Mouse (Mus musculus): ENCODE data around the gene Ralgapb. TPM values are rescaled to one million over a fixed set of nuclear protein-coding genes. Genes with fewer than 3 reads are reported as not detected.

Ralgapb gene
- 14.3 and 15.0 TPM in 2 replicates for polyA plus RNA-seq (2015; fragmentation: Nextera tagmentation; extraction: Ambion mirVana)

DNA sequence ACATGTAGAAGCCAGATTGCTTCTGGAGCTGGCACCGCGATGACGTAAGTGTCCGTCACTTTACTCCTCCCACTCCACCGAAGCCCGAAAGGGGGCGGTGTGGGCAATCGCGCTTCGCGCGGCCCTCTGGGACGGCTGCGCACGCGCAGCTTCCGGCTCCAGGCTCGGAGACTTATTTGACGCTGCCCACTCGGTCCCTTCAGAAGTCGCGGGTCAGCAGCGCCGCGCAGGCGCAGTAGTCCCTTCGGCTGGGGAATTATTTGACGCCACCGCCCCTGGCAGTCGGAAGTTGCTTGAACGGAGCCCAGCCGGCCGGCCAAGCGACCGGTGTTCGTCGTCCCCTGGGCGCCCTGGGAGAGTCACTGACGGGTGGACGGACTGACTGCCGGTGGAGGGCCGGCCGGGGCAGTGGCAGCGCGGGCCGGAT lies at the start of gene Ralgapb:
Ralgapb (plus strand) TSS at position 254 of the 427 bp plus-strand sequence.
- peak within 1 kb of the TSS; percentile 86 for H3K9ac ChIP-seq
- H3K27ac ChIP-seq: peak within 1 kb of the TSS; percentile 82
- H3K4me3 ChIP-seq (replicated peaks): peak within 1 kb of the TSS; percentile 87
- no peaks in the 10 kb centered on the region for H3K27me3 ChIP-seq (replicated peaks)
- H3K36me3 ChIP-seq: no peaks in the 10 kb centered on the region
- peaks cover 6% of the 10 kb centered on the region; the same call in 1 of the 2 replicates for H3K4me1 ChIP-seq (replicated peaks)
- ATAC-seq: peak; percentile 92
- H3K4me2 ChIP-seq (replicated peaks): peak within 1 kb of the TSS; percentile 71
- under 1% methylated on average over 46 of the region's 46 CpGs for WGBS
- no peaks in the 10 kb centered on the region for H3K9me3 ChIP-seq

DNA sequence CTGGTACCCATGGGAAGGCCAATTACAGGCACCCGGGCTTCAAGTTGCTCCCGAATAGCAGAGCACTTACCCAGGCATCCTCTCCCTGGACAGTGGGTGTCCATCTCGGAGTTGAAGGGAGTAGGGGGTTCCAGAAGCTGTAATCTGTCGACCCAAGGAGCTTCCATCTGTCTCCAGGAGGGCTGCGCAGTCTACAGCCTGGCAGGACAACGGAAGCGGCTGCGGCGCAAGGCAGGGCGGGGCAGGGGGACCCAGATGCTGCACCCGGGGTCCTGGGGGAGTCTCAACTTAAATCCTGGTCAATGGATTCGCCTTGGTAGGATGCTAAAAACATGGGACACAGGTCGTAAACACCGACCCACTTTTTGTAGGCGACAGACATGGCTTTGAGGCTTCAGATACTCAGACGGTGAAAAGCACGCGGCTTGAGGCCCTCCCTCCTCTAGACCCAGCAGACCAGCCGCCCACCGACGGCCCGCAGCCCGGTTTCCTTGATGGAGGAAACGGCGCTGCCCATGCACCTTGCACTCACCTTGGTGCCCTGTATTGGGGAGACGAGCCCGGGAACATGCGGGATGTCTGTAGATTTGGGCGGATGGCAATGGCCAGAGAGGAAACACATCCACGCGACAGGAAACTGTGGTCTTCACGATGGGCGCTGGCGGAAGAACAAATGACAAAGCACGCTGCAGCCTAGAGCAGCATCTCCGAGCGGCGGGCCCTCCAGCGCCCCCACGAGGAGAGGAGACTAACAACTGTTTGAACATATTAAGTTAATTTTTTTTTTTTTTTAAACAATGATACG lies 48.6 kb upstream of the Ralgapb start:
- Histone ChIP-seq H3K9me3 (no peaks in the 10 kb centered on the region), H3K36me3 (peaks cover 30% of the 10 kb centered on the region), H3K9ac (peak overlapping the region; percentile 79), H3K4me1 (replicated peaks) (peaks cover 18% of the 10 kb centered on the region), H3K27ac (peak overlapping the region; percentile 81), H3K4me3 (replicated peaks) (peak overlapping the region; percentile 69), H3K4me2 (replicated peaks) (peak overlapping the region; percentile 65), H3K27me3 (replicated peaks) (no peaks in the 10 kb centered on the region)
- WGBS: under 1% methylated on average over 41 of the region's 41 CpGs
- peak; percentile 90 for ATAC-seq

DNA sequence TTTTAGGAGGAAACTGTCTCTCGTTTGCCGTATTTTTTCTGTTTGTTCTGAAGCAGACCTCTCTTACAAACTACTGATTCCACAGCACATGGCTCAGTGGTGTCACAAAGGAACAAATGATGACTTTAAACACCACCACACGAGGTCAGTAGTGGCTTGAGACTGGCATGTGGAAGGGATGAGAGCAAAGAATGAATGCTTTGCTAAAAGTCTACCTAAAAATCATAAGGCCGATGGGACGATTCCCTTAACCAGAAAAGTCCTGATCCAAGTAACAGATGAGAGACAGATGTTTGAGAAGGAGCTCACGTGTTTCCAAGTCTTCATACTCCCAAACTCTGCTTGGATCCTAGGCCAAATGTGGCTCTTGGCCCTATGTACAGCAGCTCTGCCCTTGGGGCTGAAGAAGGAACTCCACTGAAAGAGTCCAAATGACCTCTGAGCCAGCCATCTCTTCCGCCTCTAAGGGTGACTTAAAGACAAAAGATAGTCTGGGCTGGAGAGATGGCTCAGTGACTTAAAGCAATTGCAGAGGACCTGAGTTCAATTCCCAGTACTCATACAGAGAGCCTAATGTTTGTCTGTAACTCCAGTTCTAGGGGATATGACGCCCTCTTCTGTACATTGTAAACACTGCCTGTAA lies 47.8 kb upstream of the Ralgapb start:
- Histone ChIP-seq H3K4me3 (replicated peaks) (peak overlapping the region; percentile 69; the same call in 1 of the 2 replicates), H3K9ac (no peak overlapping the region), H3K27ac (peak overlapping the region; percentile 34), H3K36me3 (peaks cover 23% of the 10 kb centered on the region), H3K27me3 (replicated peaks) (no peaks in the 10 kb centered on the region), H3K4me2 (replicated peaks) (peak overlapping the region; percentile 65), H3K4me1 (replicated peaks) (peaks cover 18% of the 10 kb centered on the region), H3K9me3 (no peaks in the 10 kb centered on the region)
- WGBS: 38% methylated on average over 8 of the region's 8 CpGs
- peak; percentile 64 for ATAC-seq

DNA sequence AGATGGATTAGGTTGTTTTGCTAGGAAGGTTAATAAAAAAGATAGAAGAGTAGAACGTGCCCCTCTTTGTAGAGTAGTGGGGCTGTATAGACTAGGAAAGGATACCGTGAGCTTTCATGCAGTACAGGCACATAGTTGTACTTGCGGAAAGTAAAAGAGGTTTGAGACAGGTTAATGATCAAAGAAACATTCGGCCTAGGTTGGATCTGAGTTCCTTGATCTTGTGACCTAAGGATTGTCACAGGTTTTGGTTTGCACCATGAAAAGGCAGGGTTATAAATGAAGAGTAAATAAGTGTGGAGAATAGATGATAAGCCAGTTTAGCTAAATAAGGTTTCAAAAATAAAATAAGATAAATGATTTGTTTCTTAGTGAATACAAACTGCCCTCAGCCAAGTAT lies 45.5 kb upstream of the Ralgapb start:
- no peak for ATAC-seq
- Histone ChIP-seq H3K36me3 (peaks cover under 1% of the 10 kb centered on the region; the same call in 1 of the 2 replicates), H3K4me2 (replicated peaks) (no peak overlapping the region), H3K4me1 (replicated peaks) (peaks cover 9% of the 10 kb centered on the region), H3K27me3 (replicated peaks) (no peaks in the 10 kb centered on the region), H3K9me3 (no peaks in the 10 kb centered on the region), H3K27ac (no peak overlapping the region), H3K9ac (no peak overlapping the region), H3K4me3 (replicated peaks) (no peak overlapping the region)
- WGBS: 69% methylated on average over 4 of the region's 4 CpGs

DNA sequence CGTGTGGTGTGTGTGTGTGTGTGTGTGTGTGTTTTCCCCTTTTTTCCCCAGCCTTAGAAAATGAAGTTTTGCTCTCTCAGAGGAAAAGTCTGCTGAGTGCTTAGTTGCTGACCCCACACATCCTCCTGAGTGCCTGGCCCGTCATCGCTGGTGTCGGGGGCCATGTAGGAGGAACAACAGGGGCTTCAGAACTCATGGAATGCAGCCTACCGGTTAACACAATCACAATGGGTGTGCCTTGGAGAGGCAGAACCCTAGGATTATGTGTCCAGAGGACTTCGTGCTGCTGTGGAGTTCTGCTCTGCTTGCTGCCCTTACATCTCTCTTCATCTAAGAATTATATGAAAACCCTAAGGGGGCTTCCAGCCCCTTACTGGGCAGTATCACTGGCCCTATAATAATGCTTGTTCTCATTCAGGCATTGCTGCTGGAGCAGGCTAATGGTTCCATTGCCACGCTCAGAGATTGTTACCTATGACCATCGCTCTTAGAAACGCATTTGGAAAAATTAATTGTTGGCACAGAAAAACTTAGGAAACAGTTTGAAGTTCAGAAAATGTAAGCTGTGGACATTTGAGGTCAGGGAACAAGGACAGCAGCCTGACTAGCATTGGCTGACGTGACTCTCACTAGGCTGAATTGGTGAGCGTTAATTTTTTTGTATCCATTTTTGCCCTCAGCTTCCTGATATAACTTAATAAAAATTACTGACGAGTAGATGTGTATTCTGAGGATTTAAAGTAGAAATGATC lies 44.4 kb upstream of the Ralgapb start:
- WGBS: 75% methylated on average over 12 of the region's 12 CpGs
- H3K4me3 ChIP-seq (replicated peaks): no peak overlapping the region
- no peaks in the 10 kb centered on the region for H3K9me3 ChIP-seq
- ATAC-seq: no peak
- H3K4me1 ChIP-seq (replicated peaks): peaks cover under 1% of the 10 kb centered on the region; the same call in 1 of the 2 replicates
- no peak overlapping the region for H3K27ac ChIP-seq
- H3K36me3 ChIP-seq: no peaks in the 10 kb centered on the region
- no peaks in the 10 kb centered on the region for H3K27me3 ChIP-seq (replicated peaks)
- H3K4me2 ChIP-seq (replicated peaks): no peak overlapping the region
- H3K9ac ChIP-seq: no peak overlapping the region

DNA sequence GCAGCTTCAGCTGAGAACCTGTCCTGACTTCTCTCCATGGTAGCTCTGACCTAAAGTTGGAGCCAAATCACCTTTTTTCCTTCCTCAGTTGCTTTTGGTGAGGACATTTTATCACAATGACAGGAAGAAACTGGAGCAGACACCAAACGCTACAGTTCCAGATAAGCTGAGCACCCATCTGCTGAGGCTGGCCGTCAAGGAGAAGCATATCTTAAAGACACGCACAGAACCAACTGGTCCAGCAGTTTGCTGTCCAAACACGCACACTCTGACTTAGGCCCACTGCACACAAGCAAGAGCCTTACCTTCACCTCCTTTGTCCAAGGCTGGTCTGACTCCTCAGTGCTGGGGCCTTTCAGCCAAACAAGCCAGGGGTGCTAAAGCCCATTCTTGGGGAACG lies 42.0 kb upstream of the Ralgapb start:
- Histone ChIP-seq H3K4me3 (replicated peaks) (no peak overlapping the region), H3K4me1 (replicated peaks) (no peaks in the 10 kb centered on the region), H3K9ac (no peak overlapping the region), H3K27ac (no peak overlapping the region), H3K36me3 (no peaks in the 10 kb centered on the region), H3K9me3 (no peaks in the 10 kb centered on the region), H3K27me3 (replicated peaks) (no peaks in the 10 kb centered on the region), H3K4me2 (replicated peaks) (no peak overlapping the region)
- no peak for ATAC-seq
- 86% methylated on average over 5 of the region's 5 CpGs for WGBS

DNA sequence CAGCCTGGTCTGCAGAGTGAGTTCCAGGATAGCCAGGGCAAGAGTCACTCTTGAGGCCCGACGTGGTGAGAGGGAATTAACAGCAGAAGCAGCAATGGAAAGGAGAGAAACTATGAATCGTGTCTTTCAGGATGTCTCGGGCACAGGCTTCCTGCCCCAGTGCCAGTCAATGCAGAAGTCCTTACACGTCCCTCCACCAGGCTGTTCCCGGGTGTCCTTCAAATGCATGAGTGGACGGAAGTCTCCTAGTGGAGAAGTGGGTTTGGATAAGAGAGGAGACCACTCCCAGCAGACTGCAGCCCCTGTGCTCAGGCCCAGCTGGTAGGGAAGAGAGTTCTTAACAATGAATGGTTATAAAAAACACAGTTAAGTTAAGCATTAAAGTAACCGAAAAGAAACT lies 41.3 kb upstream of the Ralgapb start:
- Histone ChIP-seq H3K27ac (no peak overlapping the region), H3K36me3 (no peaks in the 10 kb centered on the region), H3K4me3 (replicated peaks) (no peak overlapping the region), H3K9ac (no peak overlapping the region), H3K9me3 (no peaks in the 10 kb centered on the region), H3K4me2 (replicated peaks) (no peak overlapping the region), H3K27me3 (replicated peaks) (no peaks in the 10 kb centered on the region), H3K4me1 (replicated peaks) (no peaks in the 10 kb centered on the region)
- no peak for ATAC-seq
- 92% methylated on average over 8 of the region's 8 CpGs for WGBS

DNA sequence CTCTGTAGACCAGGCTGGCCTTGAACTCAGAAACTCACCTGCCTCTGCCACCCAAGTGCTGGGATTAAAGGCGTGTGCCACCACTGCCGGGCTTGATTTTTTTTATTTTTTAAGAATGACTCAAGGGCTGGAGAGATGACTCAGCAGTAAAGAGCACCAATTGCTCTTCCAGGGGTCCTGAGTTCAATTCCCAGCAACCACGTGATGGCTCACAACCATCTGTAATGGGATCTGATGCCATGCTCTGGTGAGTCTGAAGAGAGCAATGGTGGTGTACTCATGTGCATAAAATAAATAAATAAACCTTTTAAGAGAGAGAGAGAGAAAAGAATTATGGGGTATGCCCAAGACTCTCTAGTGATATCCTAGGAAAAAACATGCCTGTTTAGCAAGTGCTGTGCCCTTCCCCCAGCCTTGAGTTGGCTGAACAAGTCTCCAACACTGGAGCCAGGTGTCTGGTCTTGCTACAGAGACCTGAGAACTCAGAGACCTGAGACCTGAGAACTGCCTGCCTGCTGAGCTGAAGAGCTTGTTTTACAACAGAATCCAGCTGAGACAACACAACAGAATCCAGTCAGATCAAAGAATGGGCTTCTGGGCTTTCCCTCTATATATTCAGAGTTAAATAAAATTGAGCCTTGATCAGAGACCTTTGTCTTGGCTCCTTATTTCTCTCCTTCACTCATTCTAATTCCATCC lies 40.0 kb upstream of the Ralgapb start:
- no peak for ATAC-seq
- 79% methylated on average over 3 of the region's 3 CpGs for WGBS
- Histone ChIP-seq H3K9me3 (no peaks in the 10 kb centered on the region), H3K36me3 (no peaks in the 10 kb centered on the region), H3K27ac (no peak overlapping the region), H3K9ac (no peak overlapping the region), H3K27me3 (replicated peaks) (0 out of 2 replicates have a peak, but pooled peaks cover 4% of the 10 kb centered on the region), H3K4me3 (replicated peaks) (no peak overlapping the region), H3K4me2 (replicated peaks) (no peak overlapping the region), H3K4me1 (replicated peaks) (no peaks in the 10 kb centered on the region)

DNA sequence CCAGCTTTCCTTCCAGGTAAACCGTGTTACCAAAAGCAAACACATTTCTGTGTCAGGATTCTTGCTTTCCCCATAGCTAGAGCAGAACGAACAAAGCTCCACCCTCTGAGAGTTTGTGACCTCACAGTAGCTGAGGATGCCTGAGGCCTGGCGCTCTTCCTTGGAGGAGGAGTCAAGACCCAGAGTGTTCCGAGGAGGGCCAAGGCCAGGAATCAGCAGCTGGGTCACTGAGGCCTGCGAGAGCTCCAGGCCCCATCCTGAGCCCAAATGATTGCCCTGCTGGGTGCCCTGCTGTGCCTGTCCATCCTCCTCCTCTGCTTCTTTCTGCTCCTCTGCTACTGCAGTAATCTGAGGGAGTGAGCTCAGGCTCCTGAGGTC lies 39.5 kb upstream of the Ralgapb start:
- no peak for ATAC-seq
- Histone ChIP-seq H3K9ac (no peak overlapping the region; the same call in 1 of the 2 replicates), H3K36me3 (no peaks in the 10 kb centered on the region), H3K4me1 (replicated peaks) (peaks cover under 1% of the 10 kb centered on the region; the same call in 1 of the 2 replicates), H3K27ac (no peak overlapping the region), H3K9me3 (no peaks in the 10 kb centered on the region), H3K4me3 (replicated peaks) (no peak overlapping the region), H3K27me3 (replicated peaks) (peaks cover 7% of the 10 kb centered on the region), H3K4me2 (replicated peaks) (no peak overlapping the region)
- 15% methylated on average over 5 of the region's 5 CpGs for WGBS

DNA sequence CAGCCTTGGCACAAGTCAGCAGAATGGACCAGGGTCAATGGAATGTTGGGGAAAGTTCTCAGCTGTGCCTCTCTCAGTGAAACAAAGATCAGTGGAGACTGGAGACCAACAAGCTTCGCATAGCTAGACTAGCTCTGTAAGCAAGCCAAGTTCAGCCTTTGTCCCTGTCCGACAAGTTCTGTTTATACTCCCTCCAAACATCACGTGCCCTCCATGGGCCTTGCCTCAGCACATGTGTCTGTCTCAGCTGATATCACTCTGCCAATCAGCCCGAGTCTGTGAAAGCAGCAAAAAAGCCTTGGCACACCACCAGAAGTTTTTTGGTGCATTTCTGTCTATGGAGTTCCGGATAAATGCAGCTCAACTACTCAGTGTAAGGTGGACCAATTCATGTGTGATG lies 36.6 kb upstream of the Ralgapb start:
- peak; percentile 60; the same call in 1 of the 2 replicates for ATAC-seq
- Histone ChIP-seq H3K36me3 (no peaks in the 10 kb centered on the region), H3K4me3 (replicated peaks) (no peak overlapping the region), H3K4me1 (replicated peaks) (peaks cover 5% of the 10 kb centered on the region; the same call in 1 of the 2 replicates), H3K9ac (no peak overlapping the region), H3K9me3 (no peaks in the 10 kb centered on the region), H3K4me2 (replicated peaks) (no peak overlapping the region), H3K27ac (no peak overlapping the region), H3K27me3 (replicated peaks) (peaks cover 25% of the 10 kb centered on the region)
- 52% methylated on average over 5 of the region's 5 CpGs for WGBS

DNA sequence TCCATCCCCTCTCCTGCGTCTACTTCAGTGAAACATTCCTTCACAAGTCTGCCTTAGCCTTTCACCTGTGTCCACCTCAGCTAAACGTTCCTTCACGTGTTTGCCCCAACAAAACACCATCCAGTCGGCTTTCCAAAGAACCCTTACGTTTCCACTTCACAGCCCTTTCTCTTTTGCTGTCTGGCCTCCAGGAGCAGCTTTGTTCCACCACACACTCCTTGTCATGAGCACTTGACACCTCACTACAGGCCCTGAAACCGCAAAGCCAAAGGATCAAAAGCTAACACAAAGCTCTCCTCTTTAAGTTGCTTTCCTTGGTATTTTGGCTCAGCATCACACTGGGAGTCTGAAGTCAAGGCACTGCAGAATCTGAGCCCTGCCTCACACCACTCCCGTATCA lies 36.1 kb upstream of the Ralgapb start:
- H3K36me3 ChIP-seq: no peaks in the 10 kb centered on the region
- H3K4me1 ChIP-seq (replicated peaks): peaks cover 5% of the 10 kb centered on the region; the same call in 1 of the 2 replicates
- no peak overlapping the region for H3K9ac ChIP-seq
- 66% methylated on average over 7 of the region's 7 CpGs for WGBS
- H3K4me2 ChIP-seq (replicated peaks): no peak overlapping the region
- peaks cover 25% of the 10 kb centered on the region for H3K27me3 ChIP-seq (replicated peaks)
- no peak overlapping the region for H3K4me3 ChIP-seq (replicated peaks)
- no peak overlapping the region for H3K27ac ChIP-seq
- H3K9me3 ChIP-seq: no peaks in the 10 kb centered on the region
- no peak for ATAC-seq

Measured in intestine, embryonic 15.5 days (tissue).